Mouse (Mus musculus): ENCODE measurements at regions not wholly inside any gene's neighbourhood (a gene's known extent, or its start where the extent isn't known, plus 50 kb on each side); places are given as distances from the start of the nearest gene placed in this dataset.
A peak's percentile ranks its signal among the peaks of the same experiment; 100 is the strongest.

GRCm38 (mm10) chr16:29799893-29800292, 220.8 kb downstream of the Opa1 start:
- DNase-seq (ENCODE audit: low read depth, low spot score) = no peak

DNA sequence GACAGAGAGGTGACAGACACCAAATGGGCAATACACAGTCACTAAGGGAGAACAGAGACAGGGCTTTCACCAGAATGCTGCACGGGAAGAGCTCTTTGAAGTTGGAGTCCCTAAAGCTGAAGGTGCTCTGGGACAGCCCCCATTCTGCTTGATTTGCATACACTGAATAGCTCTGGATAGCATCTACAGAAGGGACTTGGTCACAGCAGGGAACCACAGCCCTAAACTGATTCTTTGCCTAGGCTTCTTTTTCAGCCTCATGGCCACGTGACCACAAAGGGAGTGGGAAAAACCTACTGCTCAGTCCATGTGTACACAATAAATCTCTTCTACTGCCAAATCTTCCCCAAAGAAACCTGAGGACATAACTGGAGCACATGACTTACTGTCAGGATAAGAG, 221.3 kb downstream of the Opa1 start:
- peak; percentile 63 for DNase-seq (ENCODE audit: low read depth, low spot score)

DNA sequence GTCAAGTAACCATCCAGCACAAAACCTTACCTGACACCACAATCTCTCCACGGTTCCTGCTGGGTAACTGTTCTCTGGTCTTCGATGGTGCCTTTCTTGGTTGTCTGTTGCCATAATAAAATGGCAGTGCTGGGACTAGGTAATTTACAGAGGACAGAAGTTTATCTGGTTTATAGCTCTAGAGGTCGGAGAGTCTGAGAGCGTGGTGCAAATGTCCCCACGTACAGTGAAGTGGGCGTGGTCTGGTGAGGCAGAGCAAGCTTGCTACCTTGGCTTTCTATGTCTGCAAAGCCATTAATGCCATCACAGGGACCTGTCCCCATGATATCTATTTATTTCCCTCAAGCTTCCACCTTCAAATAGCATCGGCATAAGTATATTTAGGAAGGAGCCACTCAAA, 223.0 kb downstream of the Opa1 start:
- DNase-seq (ENCODE audit: low read depth, low spot score) = no peak

- no peak for DNase-seq (ENCODE audit: low read depth, low spot score)
These were observed 223.5 kb downstream of the Opa1 start for GRCm38 (mm10) chr16:29802603-29803002.

DNA sequence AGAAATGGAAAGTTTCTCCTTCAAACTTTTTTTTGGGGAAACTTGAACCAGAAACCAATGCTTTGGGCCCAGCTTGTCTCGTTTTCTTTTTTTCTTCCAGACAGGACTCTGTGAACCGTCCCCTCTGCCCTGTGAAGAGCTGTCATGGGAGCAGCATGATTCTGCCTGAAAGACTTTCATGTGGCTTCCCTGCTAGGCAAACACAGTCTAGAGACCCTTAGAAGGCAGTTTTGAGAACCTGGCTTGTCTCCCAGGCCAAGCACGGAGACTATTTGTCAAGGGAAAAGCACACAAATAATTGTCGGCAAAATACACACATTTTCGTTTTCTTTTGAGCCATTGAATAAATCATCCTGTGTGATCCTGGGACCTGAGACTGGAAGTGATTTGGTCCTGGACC, 228.7 kb downstream of the Opa1 start:
- DNase-seq (ENCODE audit: low read depth, low spot score) = no peak

DNA sequence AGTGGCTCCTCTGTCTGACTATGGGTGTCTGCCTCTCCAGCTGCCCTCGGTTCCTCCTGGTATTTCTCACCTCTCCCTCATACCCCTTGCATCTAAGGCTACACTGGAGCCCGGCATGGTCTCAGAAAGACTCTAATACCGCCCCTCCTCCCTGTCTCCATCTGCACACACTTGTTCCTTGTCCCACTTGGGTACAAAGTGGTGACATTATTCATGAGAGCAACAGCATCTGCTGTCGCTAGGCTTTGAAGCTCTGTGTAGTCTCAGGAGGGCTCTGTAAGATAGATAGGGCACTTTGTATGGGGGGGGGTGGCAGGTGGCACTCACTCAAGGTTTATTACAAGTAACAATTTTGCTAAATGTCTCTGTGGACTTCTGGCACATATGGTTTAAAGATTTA, 229.7 kb downstream of the Opa1 start:
- DNase-seq (ENCODE audit: low read depth, low spot score) = no peak

DNA sequence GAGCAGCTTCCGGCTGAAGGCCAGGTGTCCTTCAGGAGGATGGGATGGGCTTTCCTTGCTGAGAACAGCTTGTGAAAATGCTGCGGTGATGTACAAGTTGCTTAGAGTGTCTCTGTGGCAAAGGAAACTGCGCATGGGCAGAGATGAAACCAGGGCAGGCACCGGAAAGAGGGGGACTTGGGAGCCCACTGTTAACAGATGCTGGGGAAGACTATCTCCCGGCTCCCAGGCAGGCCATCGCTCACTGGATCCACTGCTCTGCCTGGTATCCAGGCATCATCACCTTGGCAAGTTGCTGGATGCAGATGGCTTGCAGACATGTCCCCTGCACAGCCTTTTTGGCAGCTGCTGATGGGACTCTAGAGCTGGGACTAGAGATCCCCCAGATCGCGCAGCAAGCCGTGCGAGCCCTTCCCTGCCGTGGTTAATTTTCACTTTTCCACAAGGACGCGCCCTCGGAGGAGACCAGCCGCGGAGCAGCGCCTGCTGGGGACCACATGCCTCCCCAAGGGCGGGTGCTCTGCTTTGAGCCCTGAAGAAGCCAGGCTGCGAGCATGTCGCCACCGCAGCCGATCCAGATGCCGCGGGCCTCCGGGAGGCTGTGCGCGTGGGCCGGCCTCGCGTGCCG, 234.4 kb downstream of the Opa1 start:
- DNase-seq (ENCODE audit: low read depth, low spot score) = peak; percentile 23

DNA sequence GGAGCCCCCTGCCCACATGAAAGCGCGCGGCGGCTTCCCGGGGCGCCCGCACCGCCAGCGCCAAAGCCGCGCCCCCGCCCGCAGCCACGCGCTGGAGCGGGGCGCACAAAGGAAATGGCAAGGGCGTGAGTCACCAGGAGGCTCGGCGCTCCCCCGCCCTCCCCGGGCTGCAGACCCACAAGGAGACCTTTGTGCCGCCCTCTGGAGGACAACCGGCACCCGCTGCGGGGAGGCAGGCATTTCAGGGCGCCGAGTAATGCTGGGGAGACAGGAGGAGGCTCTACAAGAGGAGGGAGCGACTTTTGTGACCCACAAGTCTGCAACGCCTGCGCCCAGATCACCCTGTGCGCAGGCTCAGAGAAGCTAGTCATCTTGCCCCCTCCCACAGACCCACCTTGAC, 234.9 kb downstream of the Opa1 start:
- peak; percentile 83 for DNase-seq (ENCODE audit: low read depth, low spot score)

GRCm38 (mm10) chr16:29814655-29815054, 235.5 kb downstream of the Opa1 start:
- DNase-seq (ENCODE audit: low read depth, low spot score) = no peak

DNA sequence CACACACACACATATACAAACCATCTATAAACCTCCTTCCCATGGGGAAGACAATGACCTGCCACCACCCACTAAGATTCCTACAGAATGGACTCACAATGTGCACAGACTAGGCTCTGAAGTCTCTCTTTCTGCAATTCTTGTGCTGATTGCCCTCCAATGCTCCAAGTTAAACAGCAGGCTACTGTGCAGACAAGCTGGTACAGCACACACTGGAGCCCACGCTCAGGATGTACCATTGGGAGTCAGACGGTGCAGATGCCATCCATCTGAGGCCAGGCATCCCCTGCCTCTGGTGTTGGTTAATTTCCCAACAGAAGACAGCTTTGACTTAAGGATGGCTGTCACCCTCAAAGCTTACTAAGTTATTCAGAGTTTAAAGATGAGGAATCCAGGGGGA, 236.1 kb downstream of the Opa1 start:
- DNase-seq (ENCODE audit: low read depth, low spot score) = no peak

DNA sequence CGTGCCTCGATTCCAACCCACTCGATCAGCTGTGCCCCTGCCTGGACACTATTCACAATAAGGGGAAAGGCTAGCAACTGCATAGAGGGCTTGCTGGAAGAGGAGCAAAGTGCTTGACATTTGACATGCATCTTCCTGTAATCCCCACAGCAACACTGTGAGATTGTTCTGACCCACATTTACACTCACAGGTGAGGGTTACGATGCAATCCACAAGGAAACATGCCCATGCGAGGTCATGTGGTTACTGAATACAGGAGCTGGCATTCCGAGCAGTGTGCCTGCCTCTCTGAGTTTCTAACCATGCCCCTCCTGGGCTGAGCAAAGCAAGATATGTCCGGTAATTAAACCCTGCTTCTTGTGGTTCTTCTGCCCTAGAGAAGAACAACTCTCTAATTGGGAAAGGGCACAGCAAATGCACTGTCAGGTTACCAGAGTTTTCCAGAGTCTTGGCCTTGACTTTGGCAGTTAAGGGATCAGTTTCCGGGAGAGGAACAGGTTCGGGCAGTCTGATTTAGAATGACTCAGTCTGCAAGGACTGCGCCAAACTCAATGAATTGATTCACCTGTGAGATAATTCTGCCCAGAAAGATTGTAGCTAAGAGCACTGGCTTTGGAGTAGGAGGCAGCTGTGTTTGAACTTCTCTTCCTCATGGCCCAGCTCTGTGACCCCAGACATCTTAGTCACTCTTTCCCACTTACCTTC, 236.7 kb downstream of the Opa1 start:
- no peak for DNase-seq (ENCODE audit: low read depth, low spot score)

- no peak for DNase-seq (ENCODE audit: low read depth, low spot score)
These were observed 237.7 kb downstream of the Opa1 start for GRCm38 (mm10) chr16:29816681-29817369.

GRCm38 (mm10) chr16:29818807-29819440, 239.8 kb downstream of the Opa1 start:
- DNase-seq (ENCODE audit: low read depth, low spot score) = no peak

DNA sequence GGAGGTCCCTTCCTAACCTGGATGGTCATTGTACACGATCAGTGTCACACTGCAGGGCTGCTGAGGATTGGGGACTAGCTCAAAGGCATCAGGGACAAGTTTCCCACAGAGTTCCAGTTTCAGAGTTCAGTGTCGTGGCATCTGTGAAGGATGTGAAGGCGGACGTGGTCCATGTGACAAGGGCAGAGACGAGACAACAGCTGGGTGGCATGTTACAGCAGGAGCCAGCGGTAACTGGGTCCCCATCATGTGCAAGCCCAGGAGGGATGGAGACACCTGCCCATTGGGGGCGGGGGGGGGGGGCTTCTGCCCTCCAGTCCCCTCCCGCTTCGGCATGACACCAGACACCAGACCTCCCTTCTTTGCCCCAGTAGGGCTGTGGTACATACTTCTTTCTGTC, 241.6 kb downstream of the Opa1 start:
- no peak for DNase-seq (ENCODE audit: low read depth, low spot score)

DNA sequence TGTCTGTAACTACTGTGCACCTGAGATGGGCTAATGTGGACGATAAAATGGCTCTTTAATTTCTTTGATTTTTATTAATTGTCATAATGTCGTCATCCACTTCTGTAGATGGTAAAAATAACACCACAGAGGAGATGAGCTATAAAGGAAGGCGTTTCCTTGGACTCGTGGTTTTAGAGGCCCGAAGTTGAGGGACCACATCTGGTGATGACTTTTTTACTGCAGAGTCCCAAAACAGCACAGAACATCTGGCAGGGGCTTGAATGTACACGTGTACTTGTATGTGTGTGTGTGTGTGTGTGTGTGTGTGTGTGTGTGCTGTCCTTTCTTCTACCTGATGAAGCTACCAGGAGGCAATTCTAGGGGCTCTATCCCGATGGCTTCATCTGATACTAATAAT, 242.1 kb upstream of the Hes1 start:
- no peak for DNase-seq (ENCODE audit: low read depth, low spot score)

DNA sequence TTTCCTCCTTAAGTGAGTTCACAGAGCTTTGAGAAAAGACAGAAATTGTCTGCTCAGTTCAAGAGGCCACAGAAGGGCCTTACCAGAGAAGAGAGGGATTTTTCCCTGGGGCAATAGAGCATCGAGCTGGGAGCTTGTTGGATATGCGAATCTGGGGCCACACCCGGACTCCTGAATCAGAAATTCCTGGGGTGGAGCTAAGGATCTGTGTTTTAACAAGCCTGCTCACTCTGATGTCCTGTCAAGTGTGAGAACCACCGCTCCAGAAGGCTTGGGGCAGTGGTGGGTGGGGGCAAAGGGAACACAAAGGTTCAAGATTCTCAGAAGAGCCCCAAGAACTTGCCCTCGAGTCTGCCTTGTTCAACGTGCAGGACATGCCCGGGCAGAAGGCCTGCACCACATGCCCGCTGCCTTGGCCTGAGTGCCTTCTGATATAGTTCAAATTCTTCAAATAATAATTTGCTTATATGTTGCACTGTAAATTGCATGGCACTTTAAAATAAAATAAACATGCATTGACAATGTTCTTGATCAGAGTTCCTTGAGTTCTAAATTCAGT, 241.3 kb upstream of the Hes1 start:
- no peak for DNase-seq (ENCODE audit: low read depth, low spot score)

DNA sequence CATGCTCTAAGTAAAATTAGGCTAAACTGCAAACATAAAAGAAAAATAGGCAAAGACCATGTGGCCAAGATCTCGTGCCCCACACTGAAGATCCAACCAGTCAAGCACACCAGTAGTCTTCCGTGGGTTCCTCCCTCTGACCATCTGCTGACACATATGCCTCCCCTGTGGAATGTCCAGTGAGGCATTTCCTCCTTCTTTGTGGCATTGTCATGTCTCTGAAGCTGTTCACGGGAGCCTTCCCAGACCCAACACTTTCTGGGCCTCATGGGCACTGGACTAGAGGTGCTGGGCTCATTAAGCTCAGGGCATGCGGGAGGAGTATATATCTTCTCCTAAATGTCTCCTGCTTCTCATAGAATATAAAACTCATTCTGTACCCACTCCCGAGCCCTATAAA, 237.3 kb upstream of the Hes1 start:
- DNase-seq (ENCODE audit: low read depth, low spot score) = no peak

DNA sequence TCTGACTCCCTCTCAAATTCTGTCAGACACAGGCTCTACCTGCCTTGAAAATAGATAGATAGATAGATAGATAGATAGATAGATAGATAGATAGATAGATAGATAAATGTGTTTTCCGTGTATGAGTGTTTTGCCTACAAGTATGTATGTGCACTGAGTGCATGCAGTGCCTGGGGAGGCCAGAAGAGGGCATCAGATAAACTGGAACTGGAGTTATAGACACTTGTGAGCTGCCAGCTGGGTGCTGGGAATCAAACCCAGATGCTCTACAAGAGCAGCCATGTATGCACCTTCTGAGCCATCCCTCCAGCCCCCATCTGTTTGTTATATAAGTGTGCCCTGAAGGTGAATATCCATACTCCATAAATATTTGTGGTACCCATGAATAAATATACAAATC, 236.4 kb upstream of the Hes1 start:
- DNase-seq (ENCODE audit: low read depth, low spot score) = no peak

GRCm38 (mm10) chr16:29829457-29829856, 234.7 kb upstream of the Hes1 start:
- DNase-seq (ENCODE audit: low read depth, low spot score) = no peak

- DNase-seq (ENCODE audit: low read depth, low spot score) = no peak
These were observed 234.1 kb upstream of the Hes1 start for GRCm38 (mm10) chr16:29830101-29830500.

GRCm38 (mm10) chr16:29833298-29833697, 230.9 kb upstream of the Hes1 start:
- no peak for DNase-seq (ENCODE audit: low read depth, low spot score)

GRCm38 (mm10) chr16:29833875-29834274, 230.3 kb upstream of the Hes1 start:
- DNase-seq (ENCODE audit: low read depth, low spot score) = peak; percentile 40
